Mouse (Mus musculus) myocyte (in vitro differentiated cells): ENCODE data around the gene Acyp1.

Source experiments
- MYOG ChIP-seq, 3 experiments: IDR thresholded peaks; one replicate each; pipeline ENCODE4 v1.6.1; 2011; ENCODE audit warnings: control low read depth in 2 of 3, low read depth in 2 of 3, mild to moderate bottlenecking in 2 of 3; ENCODE audit not compliant: insufficient read length in 2 of 3, control insufficient read depth in 1 of 3, insufficient read depth in 1 of 3
- POLR2A ChIP-seq: IDR thresholded peaks from one replicate; pipeline ENCODE4 v1.6.1; 2011; ENCODE audit warnings: low read depth, mild to moderate bottlenecking, control low read depth, moderate library complexity; ENCODE audit not compliant: insufficient read length
- POLR2AphosphoS2 ChIP-seq: IDR thresholded peaks from one replicate; pipeline ENCODE4 v1.6.1; 2011; ENCODE audit warnings: low read depth, control low read depth; ENCODE audit not compliant: insufficient read length
- REST ChIP-seq: IDR thresholded peaks from one replicate; pipeline ENCODE4 v1.6.1; 2011; ENCODE audit warnings: mild to moderate bottlenecking, control low read depth, moderate library complexity; ENCODE audit not compliant: insufficient read depth, insufficient read length
- TCF12 ChIP-seq: IDR thresholded peaks from one replicate; pipeline ENCODE4 v1.6.1; 2011; ENCODE audit warnings: mild to moderate bottlenecking, control low read depth; ENCODE audit not compliant: poor library complexity, insufficient read depth, severe bottlenecking
- USF1 ChIP-seq: IDR thresholded peaks from one replicate; pipeline ENCODE4 v1.6.1; 2011; ENCODE audit warnings: low read depth, mild to moderate bottlenecking, control low read depth, moderate library complexity

- TF ChIP-seq POLR2A (no peak), MYOG (IDR thresholded peaks at IDR 0.05; ENCODE audit: control insufficient read depth in 1 of 3, insufficient read depth in 1 of 3, insufficient read length in 2 of 3, low read depth in 2 of 3) (no peak), USF1 (no peak), TCF12 (no peak), REST (no peak), POLR2AphosphoS2 (no peak)
Observed at GRCm38 (mm10) chr12:85295506-85295905, 7.3 kb upstream of the Acyp1 start.
